Mouse (Mus musculus): ENCODE data around the gene Atp6v0a2.

Gene Atp6v0a2

DNA sequence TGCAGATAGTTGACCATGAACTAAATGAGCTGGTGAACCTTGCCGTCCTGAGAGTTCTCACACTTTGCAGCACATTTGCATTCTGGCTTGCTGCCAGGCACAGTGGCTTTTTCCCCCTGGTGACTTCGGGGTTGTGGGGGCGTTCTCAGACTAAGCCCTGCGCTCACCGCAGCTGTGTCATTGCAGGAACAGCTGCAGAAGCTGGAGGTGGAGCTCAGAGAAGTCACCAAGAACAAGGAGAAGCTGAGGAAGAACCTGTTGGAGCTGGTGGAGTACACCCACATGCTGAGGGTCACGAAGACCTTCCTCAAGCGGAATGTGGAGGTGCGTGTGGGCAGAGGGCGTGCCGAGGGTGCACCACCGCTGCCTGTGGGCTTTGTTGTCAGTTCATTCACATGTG is 8.9 kb downstream of the Atp6v0a2 start:
- no peak for DNase-seq

DNA sequence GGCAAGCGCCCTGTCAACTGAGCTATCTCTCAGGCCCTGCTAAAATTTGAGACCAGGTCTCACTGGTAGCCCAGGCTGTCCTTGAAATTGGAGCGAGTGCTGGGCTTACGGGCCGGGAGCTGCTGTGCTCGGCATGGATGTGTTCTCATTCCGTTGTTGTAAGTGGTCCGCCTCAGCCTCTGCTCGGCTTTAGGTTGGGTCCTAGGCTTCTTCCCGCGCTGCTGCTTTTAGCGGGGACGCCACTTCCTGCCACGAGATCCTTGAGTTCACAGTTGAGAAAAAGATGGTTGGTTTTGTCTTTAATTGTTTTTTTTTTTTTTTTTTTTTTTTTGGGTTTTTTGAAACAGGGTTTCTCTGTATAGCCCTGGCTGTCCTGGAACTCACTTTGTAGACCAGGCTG is 9.5 kb downstream of the Atp6v0a2 start:
- DNase-seq, result no peak

DNA sequence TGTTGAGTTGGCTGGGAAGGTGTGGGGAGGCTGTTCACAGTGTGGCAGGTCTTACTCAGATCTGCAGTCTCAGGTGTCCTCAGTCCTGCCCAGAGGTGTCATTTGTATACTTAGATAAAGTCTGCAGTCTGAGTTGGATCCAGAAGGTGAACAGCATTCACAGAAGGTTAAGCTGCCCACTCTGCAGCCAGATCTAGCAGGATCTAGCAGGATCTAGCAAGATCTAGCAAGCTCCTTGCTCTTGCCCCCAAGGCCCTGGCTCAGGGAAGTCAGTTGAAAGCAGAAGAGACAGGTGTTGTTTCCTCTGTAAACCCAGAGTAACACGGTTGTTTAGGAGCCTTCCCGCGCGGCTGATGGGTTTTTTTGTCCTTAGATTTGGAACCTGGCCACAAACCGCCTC is 85.4 kb downstream of the Atp6v0a2 start:
- DNase-seq, result no peak

DNA sequence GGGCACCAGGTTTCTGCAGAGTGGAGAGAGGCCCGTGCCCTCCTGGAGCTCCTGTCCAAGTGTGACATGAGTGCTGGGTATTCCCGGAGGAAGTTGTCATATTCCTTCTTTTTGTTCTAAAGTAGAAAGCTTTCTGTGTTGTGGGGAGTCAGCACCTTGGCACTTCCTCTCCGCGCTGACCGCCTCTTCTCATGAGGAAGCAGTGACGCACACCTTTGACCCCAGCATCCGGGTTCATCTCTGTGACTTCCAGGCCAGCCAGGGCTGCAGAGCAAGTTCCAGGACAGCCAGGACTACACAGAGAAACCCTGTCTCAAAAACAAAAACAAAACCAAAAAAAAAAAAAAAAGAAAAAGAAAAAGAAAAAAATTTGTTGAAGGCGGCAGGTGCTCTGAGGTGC is 86.8 kb downstream of the Atp6v0a2 start:
- no peak for DNase-seq

DNA sequence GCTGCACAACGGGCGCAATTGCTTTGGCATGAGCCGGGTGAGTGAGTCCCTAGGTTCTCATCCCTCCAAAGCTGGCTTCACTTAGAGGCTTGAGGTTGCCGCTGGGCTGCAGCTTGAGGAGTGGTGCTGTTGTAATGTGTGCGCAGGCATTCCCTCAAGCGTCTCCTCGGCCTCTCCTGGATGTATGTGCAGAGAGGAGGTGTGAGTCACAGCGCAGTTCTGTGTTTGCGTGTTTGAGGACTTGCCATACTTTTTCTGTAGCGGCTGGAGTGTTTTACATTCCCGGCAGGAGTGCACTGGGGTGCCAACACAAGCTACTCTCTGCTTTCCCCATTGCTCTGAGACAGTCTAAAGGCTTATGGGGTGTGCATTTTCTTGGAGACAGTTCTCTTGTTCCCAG is 89.6 kb downstream of the Atp6v0a2 start:
- DNase-seq, result no peak

DNA sequence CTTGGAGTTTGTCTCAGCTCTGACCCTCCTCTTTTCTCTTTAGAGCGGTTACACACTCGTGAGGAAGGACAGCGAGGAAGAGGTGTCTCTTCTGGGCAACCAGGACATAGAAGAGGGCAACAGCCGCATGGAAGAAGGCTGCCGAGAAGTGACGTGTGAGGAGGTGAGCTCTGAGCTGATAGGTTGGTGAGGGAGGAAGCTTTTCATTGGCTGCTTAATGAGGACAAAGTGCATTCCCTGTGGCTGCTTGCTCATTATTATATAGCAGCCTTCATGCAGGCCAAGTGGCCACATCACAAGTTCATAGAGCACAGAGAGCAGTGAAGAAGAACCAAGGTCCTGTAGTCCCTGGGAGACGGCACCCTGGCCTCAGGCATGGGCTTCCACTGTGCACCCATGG is 90.0 kb downstream of the Atp6v0a2 start:
- no peak for DNase-seq

DNA sequence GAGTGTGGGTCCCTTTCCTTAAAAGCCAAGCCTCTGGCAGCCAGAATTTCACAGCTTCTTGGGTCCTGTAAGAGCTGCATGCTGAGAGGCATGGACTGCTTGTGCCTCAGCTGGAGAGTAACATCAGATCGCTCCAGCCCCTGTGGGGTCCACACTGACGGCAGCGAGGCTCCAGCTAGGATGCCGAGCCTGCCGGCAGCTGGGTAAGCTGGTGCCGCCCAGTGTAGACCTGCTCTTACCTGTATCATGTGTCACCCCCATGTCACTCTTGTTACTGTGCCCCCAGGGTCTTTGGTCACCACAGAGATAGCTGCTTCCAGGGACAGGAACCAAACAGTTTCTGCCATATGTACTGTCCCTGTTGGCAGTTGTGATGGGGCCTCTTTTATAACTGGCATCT is 94.7 kb downstream of the Atp6v0a2 start:
- no peak for DNase-seq

DNA sequence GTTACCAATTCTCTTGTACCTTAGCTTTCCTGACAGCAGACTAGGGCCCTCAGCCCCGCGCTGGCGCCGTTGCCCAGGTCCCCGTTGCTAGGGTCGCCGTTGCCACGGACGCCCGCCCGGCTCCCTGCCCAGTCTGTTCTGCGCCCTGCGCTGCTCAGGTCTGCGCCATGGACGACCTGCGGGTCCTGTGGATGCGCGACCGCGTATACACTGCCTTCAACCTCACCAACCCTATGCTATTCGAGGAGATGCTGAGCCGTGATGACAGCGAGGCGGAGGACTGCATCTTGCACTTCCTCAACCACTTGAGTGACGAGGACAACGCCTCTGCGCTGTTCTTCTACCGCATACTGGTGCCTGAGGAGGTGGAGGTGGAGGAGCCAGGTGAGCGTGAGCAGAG is 96.6 kb downstream of the Atp6v0a2 start, which contains the start of gene Dnah10:
Dnah10 (plus strand) TSS at position 89 of the 400 bp plus-strand sequence.
- no peak for DNase-seq

DNA sequence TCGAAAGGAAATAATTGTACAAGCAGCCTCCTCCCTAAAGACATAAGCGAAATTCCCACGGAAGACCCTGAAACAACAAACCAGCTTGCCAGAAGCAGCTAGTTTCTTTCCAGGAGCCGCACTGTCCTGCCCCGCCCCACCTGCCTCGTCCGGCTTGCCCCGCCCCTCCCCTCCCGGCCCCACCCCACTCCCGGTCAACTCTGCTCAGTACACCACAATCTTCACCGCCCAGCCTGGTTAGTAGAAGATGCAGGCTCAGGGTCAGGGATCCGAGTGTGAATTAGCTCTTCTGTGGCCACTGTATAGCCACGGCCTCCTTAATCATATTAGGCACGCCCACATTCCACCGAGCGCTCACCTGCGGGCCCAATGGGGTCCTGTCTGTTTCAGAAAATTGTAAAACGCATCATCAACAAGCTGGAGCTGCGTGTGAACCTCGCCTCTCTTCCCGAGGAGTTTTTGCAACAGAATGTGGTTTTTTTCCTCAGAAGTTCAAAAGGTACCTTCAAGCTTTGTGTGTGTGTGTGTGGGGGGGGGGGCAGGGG is 101.4 kb downstream of the Atp6v0a2 start:
- DNase-seq, result no peak

DNA sequence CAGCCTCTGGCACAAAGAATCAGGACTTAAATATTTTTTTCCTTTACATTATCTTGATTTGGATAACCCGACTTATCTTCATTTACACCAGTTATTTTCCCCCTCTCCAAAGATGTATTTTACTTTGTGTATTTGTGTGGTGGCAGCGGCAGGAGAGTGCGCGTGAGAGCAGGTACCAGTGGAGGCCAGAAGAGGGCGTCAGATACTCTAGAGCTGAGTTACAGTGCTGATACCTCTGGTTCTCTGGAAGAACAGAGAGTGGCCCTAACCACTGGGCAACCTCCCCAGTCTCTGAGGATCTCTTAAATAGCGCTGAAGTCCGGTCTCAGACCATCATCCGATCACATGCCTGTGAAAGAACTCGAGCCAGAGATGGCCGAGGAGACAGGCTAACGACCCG is 105.6 kb downstream of the Atp6v0a2 start:
- DNase-seq, result no peak

DNA sequence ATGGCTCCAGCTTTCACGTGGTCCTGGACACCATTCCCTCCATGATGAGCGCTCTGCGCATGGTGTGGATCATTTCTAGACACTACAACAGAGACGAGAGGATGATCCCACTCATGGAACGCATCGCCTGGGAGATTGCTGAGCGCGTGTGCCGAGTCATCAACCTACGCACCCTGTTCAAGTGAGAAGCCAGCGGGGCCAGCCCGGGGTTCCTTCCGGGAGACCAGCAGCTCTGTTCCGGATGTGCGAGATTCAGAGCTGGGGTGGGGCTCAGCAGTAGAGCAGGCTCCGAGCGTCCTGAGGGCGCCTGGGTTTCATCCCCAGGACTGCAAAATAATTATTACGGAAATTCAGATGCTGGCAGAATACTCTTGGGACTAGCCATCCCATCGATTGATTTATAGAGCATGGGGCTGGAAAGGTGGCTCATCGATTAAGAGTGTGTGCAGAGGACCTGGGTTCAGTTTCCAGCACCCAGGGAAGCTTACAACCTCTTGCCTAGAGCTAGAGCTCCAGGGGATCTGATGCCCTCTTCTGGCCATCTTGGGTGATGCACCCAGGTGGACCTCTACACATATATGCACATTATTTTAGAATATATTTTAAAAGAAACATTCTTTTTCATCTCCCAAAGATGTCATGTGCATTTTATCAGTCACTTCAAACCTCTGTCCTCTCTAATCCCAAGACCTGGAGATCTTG is 113.7 kb downstream of the Atp6v0a2 start:
- no peak for DNase-seq

DNA sequence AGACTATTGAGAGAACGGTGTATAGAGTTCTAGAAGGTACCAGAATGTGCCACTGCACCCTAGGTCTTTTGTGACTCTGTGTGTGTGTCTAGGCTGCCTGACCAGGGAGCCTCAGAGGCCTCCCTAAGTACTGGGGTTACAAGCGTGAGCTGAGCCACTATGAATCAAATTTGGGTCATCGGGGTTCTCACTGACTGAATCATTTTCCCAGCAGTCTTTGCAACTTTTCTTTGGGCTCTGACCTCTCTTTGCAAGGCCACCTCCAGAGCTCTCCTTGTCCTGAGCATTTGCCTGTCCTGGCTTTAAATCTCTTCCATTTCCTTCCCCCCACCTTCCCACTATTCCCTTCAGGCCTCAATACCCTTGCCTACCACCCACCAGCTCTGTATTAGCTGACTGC is 115.5 kb downstream of the Atp6v0a2 start:
- no peak for DNase-seq

DNA sequence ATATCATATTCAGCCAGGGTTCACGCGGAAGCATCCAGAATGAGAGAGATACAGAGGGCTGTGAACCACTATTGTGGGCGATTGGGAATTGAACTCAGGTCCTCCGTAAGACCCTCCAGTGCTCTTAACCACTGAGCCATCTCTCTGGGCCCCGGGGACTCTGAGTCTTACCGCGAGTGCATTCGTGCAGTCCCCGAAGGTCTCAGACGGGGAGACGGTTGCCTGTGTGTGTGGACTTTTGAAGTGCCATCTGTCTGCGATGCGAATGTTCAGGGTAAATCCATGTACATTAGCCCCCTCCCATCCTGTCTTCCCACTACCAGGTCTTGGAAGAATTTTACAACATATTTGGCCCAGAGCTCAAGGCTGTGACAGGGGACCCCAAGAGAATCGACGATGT is 117.8 kb downstream of the Atp6v0a2 start:
- no peak for DNase-seq

DNA sequence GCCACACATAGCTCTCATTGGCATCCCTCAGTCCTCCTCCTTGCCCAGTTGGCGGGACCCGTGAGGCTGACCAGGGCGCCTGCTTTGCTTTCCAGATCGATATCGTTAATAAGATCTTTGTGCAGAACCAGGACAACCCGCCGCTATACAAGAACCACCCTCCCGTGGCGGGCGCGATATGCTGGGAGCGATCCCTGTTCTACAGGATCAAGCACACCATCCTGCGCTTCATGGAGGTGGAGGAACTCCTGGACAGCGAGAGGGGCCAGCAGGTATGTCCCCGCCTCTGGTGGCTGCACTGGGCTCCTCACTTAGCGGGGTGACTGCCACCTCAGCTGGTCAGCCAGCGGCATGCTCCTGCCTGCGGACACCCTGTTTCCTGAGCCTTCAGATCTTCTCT is 119.9 kb downstream of the Atp6v0a2 start:
- DNase-seq, result no peak

DNA sequence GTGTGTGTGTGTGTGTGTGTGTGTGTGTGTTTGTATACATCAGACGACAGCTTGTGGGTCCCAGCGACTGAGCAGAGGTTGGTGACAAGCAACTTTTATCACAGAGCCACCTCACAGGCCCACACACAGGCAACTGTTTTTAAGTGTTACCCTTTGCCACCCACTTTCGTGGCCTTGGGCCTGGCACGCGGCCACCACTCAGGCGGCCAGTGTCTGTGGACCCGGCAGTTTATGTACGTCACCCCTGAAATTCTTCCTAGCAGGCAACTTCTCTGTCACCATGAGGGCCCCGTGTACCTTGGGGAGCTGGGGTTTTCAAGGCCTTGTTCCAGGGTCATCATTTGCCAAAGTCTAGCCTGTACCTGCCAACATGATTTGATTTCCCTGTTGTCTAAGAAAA is 123.3 kb downstream of the Atp6v0a2 start:
- no peak for DNase-seq

DNA sequence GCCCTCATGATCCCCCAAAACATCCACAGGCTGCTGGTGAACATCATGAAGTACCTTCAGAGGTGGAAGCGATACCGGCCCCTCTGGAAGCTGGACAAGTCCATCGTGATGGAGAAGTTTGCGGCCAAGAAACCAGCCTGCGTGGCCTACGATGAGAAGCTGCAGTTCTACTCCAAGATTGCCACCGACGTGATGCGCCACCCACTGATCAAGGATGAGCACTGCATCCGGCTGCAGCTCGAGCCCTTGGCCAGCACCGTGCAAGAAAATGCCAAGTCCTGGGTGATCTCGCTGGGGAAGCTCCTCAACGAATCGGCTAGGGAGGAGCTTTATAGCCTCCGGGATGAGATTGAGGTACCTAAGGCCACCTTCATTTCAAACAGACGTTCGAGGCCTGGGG is 132.6 kb downstream of the Atp6v0a2 start:
- DNase-seq, result no peak

DNA sequence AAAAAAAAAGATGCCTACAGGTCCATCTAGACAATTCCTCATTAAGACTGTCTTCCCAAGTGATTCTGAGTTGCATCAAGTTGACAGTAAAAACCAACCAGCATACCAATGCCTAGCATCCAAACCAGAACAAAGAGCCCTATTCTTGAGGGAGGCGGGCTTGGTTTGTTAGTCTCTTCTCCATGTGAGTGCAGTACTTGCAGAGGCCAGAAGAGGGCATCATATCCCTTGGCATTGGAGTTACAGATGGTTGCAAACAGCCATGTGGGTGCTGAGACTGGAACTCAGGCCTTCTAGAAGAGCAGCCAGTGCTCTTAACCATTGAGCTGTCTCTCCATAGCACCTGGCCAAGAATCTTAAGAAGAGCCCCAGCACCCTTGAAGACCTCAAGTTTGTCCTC is 133.4 kb downstream of the Atp6v0a2 start:
- no peak for DNase-seq
